Mouse (Mus musculus) skeletal muscle tissue, adult 2 months (tissue): ENCODE results near the gene Aff4.
A peak's percentile ranks its signal among the peaks of the same experiment; 100 is the strongest.

ENCODE experiments used
- DNase-seq: peaks from one replicate; pipeline ENCODE4 v3.0.0-alpha.2; 2012; ENCODE audit warnings: low read depth, low spot score

Aff4 gene

GRCm38 (mm10) chr11:53458996-53459395, 108.4 kb downstream of the Aff4 start:
- no peak for DNase-seq

- no peak for DNase-seq
Observed at GRCm38 (mm10) chr11:53460192-53460591, 109.6 kb downstream of the Aff4 start.

GRCm38 (mm10) chr11:53461727-53462126, 111.1 kb downstream of the Aff4 start:
- no peak for DNase-seq

GRCm38 (mm10) chr11:53463551-53464424, 113.2 kb downstream of the Aff4 start:
- no peak for DNase-seq

- peak; percentile 57 for DNase-seq
Observed at GRCm38 (mm10) chr11:53466231-53466971, 115.8 kb downstream of the Aff4 start.

- DNase-seq = no peak
Observed at GRCm38 (mm10) chr11:53469294-53469967, 118.8 kb downstream of the Aff4 start.

GRCm38 (mm10) chr11:53469968-53470695, 119.5 kb downstream of the Aff4 start, which contains the start of gene Gm9837:
Gene Gm9837, minus strand, starts transcription at chr11:53470479.
- DNase-seq = peak; percentile 80
